Mouse (Mus musculus) cortical plate, adult 2 months (tissue): ENCODE data around the gene Gzmk. TPM values are rescaled to one million over a fixed set of nuclear protein-coding genes. Genes with fewer than 3 reads are reported as not detected.

Source experiments
- H3K27ac ChIP-seq: fragments of 200-500 bp; 2 replicates; pipeline ENCODE4 v1.5.1; 2012; ENCODE audit warnings: low read length, control low read depth, inconsistent platforms; ENCODE audit not compliant: insufficient read depth
- H3K4me1 ChIP-seq: fragments of 200-500 bp; 2 replicates; pipeline ENCODE4 v1.6.1; 2011; ENCODE audit warnings: low read length; ENCODE audit not compliant: control insufficient read depth, insufficient read depth
- H3K4me3 ChIP-seq: fragments of 200-500 bp; 2 replicates; pipeline ENCODE4 v1.5.1; 2011; ENCODE audit warnings: mild to moderate bottlenecking, low read length, control low read depth; ENCODE audit not compliant: insufficient read depth
- CTCF ChIP-seq: fragments of 200-500 bp; IDR thresholded peaks from 2 replicates; pipeline ENCODE4 v1.5.1; 2011; ENCODE audit warnings: mild to moderate bottlenecking, control low read depth, low read length; ENCODE audit not compliant: insufficient read depth; ENCODE audit errors: extremely low read depth
- POLR2A ChIP-seq: fragments of 200-500 bp; IDR thresholded peaks from 2 replicates; pipeline ENCODE4 v1.6.1; 2011; ENCODE audit warnings: mild to moderate bottlenecking, low read length, control low read depth; ENCODE audit not compliant: insufficient read depth; ENCODE audit errors: extremely low read depth
- polyA plus RNA-seq: library from polyadenylated mRNA; depleted of rRNA; stranded (reverse); fragments of >200 nt; gene quantifications from 2 replicates; pipeline ENCODE4 v1.2.3, GENCODE M21; 2012

Gene Gzmk
- polyA plus RNA-seq, 1 experiment = 0.17 TPM

DNA sequence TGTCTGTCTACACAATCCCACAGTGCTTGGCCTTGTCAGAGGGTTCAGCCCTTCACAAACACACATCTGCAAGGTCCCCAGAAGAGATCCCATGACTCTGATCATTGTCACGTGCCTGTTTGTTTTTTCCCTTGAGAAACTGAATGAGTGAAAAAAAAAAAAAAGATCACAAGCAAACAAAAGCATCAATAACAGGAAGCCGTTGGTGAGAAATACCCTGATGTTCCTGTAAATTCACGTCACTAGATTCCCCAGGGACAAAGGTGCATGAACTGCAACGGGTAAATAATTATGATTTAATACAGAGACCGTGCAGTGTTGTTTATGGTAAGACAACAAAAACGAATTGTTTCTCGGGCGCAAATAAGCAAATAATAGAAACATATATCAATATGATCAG is 19.3 kb upstream of the Gzmk start:
- TF ChIP-seq POLR2A = no peak
- TF ChIP-seq CTCF = no peak

DNA sequence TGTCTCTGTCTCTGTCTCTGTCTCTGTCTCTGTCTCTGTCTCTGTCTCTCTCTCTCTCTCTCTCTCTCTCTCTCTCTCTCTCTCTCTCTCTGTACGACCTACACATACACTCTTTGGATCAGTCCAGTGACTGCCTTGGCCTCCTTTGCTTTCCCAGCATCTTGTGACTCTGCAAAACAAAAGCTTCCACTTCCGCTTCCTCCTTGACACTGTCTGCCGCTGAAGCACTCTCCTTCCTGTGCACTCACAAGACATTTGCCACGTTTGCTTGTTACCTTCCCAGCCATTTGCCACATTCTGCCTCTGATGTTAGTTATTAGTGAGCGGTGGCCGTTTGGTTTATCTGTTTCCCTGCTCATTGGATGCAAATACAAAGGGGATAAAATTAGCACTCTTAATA is 16.4 kb upstream of the Gzmk start:
- TF ChIP-seq CTCF = no peak
- TF ChIP-seq POLR2A = no peak
- Histone ChIP-seq H3K4me3 (no peak overlapping the region), H3K4me1 (no peaks in the 10 kb centered on the region), H3K27ac (no peak overlapping the region)

More for the DNA sequence above, 19.3 kb upstream of the Gzmk start:
- no peak overlapping the region for H3K4me3 ChIP-seq
- H3K4me1 ChIP-seq = no peaks in the 10 kb centered on the region
- H3K27ac ChIP-seq = no peak overlapping the region

GRCm38 (mm10) chr13:113227666-113228463 is 2.2 kb upstream of the Gzmk start:
- Histone ChIP-seq H3K4me3 (no peak overlapping the region), H3K4me1 (peaks cover 5% of the 10 kb centered on the region), H3K27ac (no peak overlapping the region)
- 0 out of 2 replicates have a peak, but pooled peaks have one; percentile 7 for TF ChIP-seq CTCF
- TF ChIP-seq POLR2A = no peak

GRCm38 (mm10) chr13:113227076-113227475 is 1.4 kb upstream of the Gzmk start:
- Histone ChIP-seq H3K27ac (no peak overlapping the region), H3K4me1 (peaks cover 5% of the 10 kb centered on the region), H3K4me3 (no peak overlapping the region)
- TF ChIP-seq CTCF (no peak), POLR2A (no peak)

DNA sequence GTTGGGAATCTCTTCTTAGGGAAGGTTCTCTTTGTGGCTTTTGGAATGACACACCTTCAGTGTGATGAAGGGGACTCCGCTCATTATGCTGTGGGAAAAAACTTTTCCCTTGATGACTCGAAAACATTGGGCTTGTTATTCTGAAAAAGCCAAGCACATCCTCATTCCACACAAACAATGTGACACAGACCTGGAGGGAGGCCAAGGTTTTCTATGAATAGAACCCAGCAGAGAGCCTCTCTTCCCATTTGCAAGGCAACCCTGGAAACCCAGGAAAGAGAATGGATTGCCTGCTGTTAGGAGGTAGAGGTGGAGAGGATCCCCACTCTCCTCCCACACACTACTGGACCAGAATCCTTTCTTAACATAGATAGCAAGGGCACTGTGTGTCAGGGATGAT is 1.6 kb downstream of the Gzmk start:
- no peak for TF ChIP-seq CTCF
- no peak for TF ChIP-seq POLR2A
- H3K4me3 ChIP-seq = no peak overlapping the region
- H3K27ac ChIP-seq = no peak overlapping the region
- peaks cover 5% of the 10 kb centered on the region for H3K4me1 ChIP-seq

GRCm38 (mm10) chr13:113221851-113222250 is 3.9 kb downstream of the Gzmk start:
- no peak overlapping the region for H3K4me3 ChIP-seq
- peaks cover 5% of the 10 kb centered on the region for H3K4me1 ChIP-seq
- H3K27ac ChIP-seq = no peak overlapping the region
- TF ChIP-seq CTCF (no peak), POLR2A (no peak)

- H3K4me1 ChIP-seq = no peaks in the 10 kb centered on the region
- H3K27ac ChIP-seq = no peak overlapping the region
- TF ChIP-seq CTCF (no peak), POLR2A (no peak)
- H3K4me3 ChIP-seq = no peak overlapping the region
Measured at GRCm38 (mm10) chr13:113213865-113214264, 11.8 kb downstream of the Gzmk start.

GRCm38 (mm10) chr13:113212401-113212800 is 13.3 kb downstream of the Gzmk start:
- H3K4me3 ChIP-seq = no peak overlapping the region
- no peak overlapping the region for H3K27ac ChIP-seq
- TF ChIP-seq POLR2A (no peak), CTCF (no peak)
- H3K4me1 ChIP-seq = no peaks in the 10 kb centered on the region

GRCm38 (mm10) chr13:113211345-113211744 is 14.4 kb downstream of the Gzmk start:
- Histone ChIP-seq H3K4me3 (no peak overlapping the region), H3K27ac (no peak overlapping the region), H3K4me1 (no peaks in the 10 kb centered on the region)
- TF ChIP-seq CTCF (no peak), POLR2A (no peak)

- no peak for TF ChIP-seq CTCF
- TF ChIP-seq POLR2A = no peak
- no peak within 1 kb of the TSS for H3K27ac ChIP-seq
- no peaks in the 10 kb centered on the region for H3K4me1 ChIP-seq
- H3K4me3 ChIP-seq = no peak within 1 kb of the TSS
Measured at GRCm38 (mm10) chr13:113209624-113210023, 16.1 kb downstream of the Gzmk start, which contains the start of gene Esm1. TSS of gene Esm1 (plus strand) at chr13:113209659.

- no peaks in the 10 kb centered on the region for H3K4me1 ChIP-seq
- no peak for TF ChIP-seq CTCF
- no peak for TF ChIP-seq POLR2A
Measured at GRCm38 (mm10) chr13:113205346-113205745, 20.4 kb downstream of the Gzmk start.

GRCm38 (mm10) chr13:113203146-113203545 is 22.6 kb downstream of the Gzmk start:
- Histone ChIP-seq H3K27ac (no peak overlapping the region), H3K4me1 (no peaks in the 10 kb centered on the region), H3K4me3 (no peak overlapping the region)
- TF ChIP-seq POLR2A (no peak), CTCF (no peak)

More at GRCm38 (mm10) chr13:113205346-113205745, 20.4 kb downstream of the Gzmk start:
- no peak overlapping the region for H3K4me3 ChIP-seq
- H3K27ac ChIP-seq = no peak overlapping the region
